19 mouse cellular contexts compared by ENCODE assay signal in genomic region chr17:85461577-85461976, GRCm38 (mm10).
DNase-seq lines count a peak whose midpoint lies in the region; ATAC-seq and TF ChIP-seq lines count a peak whose summit lies in the region.
"Had no signal": no experiment of that assay in that cellular context is flagged by ENCODE, and none has a peak within 500 bp of the region (broad histone marks: within the 10 kb centered on the region; RNA-seq: fewer than 3 reads in every experiment).

No protein-coding gene starts in this region.

- no peak overlapping the region for H3K9ac ChIP-seq in hindbrain, embryonic 11.5 days (ENCODE audit: low read depth, low read length)
- H3K9ac ChIP-seq in hindbrain, embryonic 13.5 days: no peak overlapping the region
- no peak overlapping the region for H3K9ac ChIP-seq in CH12.LX (ENCODE audit: insufficient read depth, low read depth)
- no peak overlapping the region for H3K9ac ChIP-seq in ES-E14 (ENCODE audit: insufficient read depth, low read depth, low read length, poor library complexity, severe bottlenecking)
- H3K9ac ChIP-seq: embryonic facial prominence, embryonic 12.5 days had no signal

- H3K27ac ChIP-seq in hindbrain, embryonic 11.5 days (ENCODE audit: low read depth, low read length): no peak overlapping the region
- no peak overlapping the region for H3K27ac ChIP-seq in hindbrain, embryonic 13.5 days
- H3K27ac ChIP-seq in CH12.LX (ENCODE audit: insufficient read depth, low read depth) (no peak overlapping the region), ES-E14 (ENCODE audit: insufficient read depth, low read depth, low read length, poor library complexity, severe bottlenecking) (no peak overlapping the region)
- no peak overlapping the region for H3K27ac ChIP-seq in thymus, adult 2 months (ENCODE audit: control insufficient read depth, insufficient read depth, low read length)
- H3K27ac ChIP-seq: embryonic facial prominence, embryonic 10.5 days; embryonic facial prominence, embryonic 12.5 days had no signal

- H3K27me3 ChIP-seq in hindbrain, embryonic 11.5 days (ENCODE audit: control insufficient read depth, insufficient read depth, low read length): peaks cover 93% of the 10 kb centered on the region
- H3K27me3 ChIP-seq in hindbrain, embryonic 13.5 days: peaks cover 99% of the 10 kb centered on the region
- no peaks in the 10 kb centered on the region for H3K27me3 ChIP-seq in CH12.LX (replicated peaks)
- peaks cover 8% of the 10 kb centered on the region; the same call in 1 of the 2 replicates for H3K27me3 ChIP-seq in thymus, adult 2 months (ENCODE audit: control insufficient read depth, insufficient read depth, low read length)

- dilution Hi-C loops in CH12.LX (cut with MboI; ENCODE audit: extremely low pct_ligation_motif_present, extremely low pct_unique_long_range_greater_than_20kb, low sequenced_read_pairs): no loop called here

- H3K79me2 ChIP-seq in CH12.LX (replicated peaks; ENCODE audit: control insufficient read depth, extremely low read depth, insufficient read depth, poor library complexity, severe bottlenecking): no peaks in the 10 kb centered on the region

- ATAC-seq in hindbrain, embryonic 11.5 days (ENCODE audit: low FRiP score): no peak
- no peak for ATAC-seq in hindbrain, embryonic 13.5 days (ENCODE audit: low FRiP score)
- ATAC-seq: forebrain, embryonic 14.5 days; forebrain, embryonic 16.5 days had no signal

- in situ Hi-C loops in CH12.LX (cut with MboI; ENCODE audit: low pct_ligation_motif_present, low pct_unique_long_range_greater_than_20kb, low sequenced_read_pairs) (no loop called here), ES-E14 (cut with MboI; ENCODE audit: low sequenced_read_pairs in 2 of 2, unreplicated experiment in 2 of 2) (no loop called here)

- no peak for TF ChIP-seq RAD21 in CH12.LX (IDR thresholded peaks at IDR 0.05; ENCODE audit: low read depth, low read length)

- H3K4me1 ChIP-seq in hindbrain, embryonic 11.5 days (replicated peaks; ENCODE audit: control insufficient read depth, insufficient read depth, low read length): peaks cover 5% of the 10 kb centered on the region
- H3K4me1 ChIP-seq in hindbrain, embryonic 13.5 days (replicated peaks): peaks cover 15% of the 10 kb centered on the region
- H3K4me1 ChIP-seq in CH12.LX (ENCODE audit: control insufficient read depth in 1 of 2, insufficient read depth in 2 of 2) (no peaks in the 10 kb centered on the region), ES-E14 (ENCODE audit: control insufficient read depth in 2 of 2, insufficient read depth in 2 of 2, low read length in 2 of 2, poor library complexity in 1 of 2) (0 out of 4 replicates have a peak, but pooled peaks cover 0 to 3% of the 10 kb centered on the region in 2 experiments)
- H3K4me1 ChIP-seq in thymus, adult 2 months (replicated peaks; ENCODE audit: control insufficient read depth, insufficient read depth, low read length): no peaks in the 10 kb centered on the region

- no peak for TF ChIP-seq EP300 in CH12.LX (IDR thresholded peaks at IDR 0.05; ENCODE audit: low read length)

- no peak for TF ChIP-seq POLR2A in CH12.LX (IDR thresholded peaks at IDR 0.05; ENCODE audit: low read depth, low read length)
- no peak for TF ChIP-seq POLR2A in thymus, adult 2 months (IDR thresholded peaks at IDR 0.05; ENCODE audit: control insufficient read depth, extremely low read depth, insufficient read depth, low read length, poor library complexity)

- H3K36me3 ChIP-seq in hindbrain, embryonic 11.5 days (ENCODE audit: control insufficient read depth, insufficient read depth, low read length): no peaks in the 10 kb centered on the region
- no peaks in the 10 kb centered on the region for H3K36me3 ChIP-seq in hindbrain, embryonic 13.5 days
- H3K36me3 ChIP-seq in CH12.LX (replicated peaks in 1 of 2; ENCODE audit: control insufficient read depth in 1 of 2, insufficient read depth in 1 of 2, low read length in 1 of 2) (no peaks in the 10 kb centered on the region), ES-E14 (ENCODE audit: control insufficient read depth, insufficient read depth, low read length, poor library complexity, severe bottlenecking) (no peaks in the 10 kb centered on the region)
- no peaks in the 10 kb centered on the region for H3K36me3 ChIP-seq in thymus, adult 2 months (ENCODE audit: control insufficient read depth, insufficient read depth, low read length)
- H3K36me3 ChIP-seq: embryonic facial prominence, embryonic 10.5 days; embryonic facial prominence, embryonic 12.5 days had no signal

- H3K4me3 ChIP-seq in hindbrain, embryonic 11.5 days (ENCODE audit: low read depth, low read length): no peak overlapping the region
- H3K4me3 ChIP-seq in hindbrain, embryonic 13.5 days: no peak overlapping the region
- H3K4me3 ChIP-seq in CH12.LX (replicated peaks in 1 of 3; ENCODE audit: low read depth in 2 of 3, low read length in 2 of 3, poor library complexity in 1 of 3): no peak overlapping the region
- no peak overlapping the region for H3K4me3 ChIP-seq in ES-E14 (ENCODE audit: insufficient read depth in 1 of 2, low read depth in 1 of 2, low read length in 2 of 2, poor library complexity in 1 of 2, severe bottlenecking in 1 of 2)
- H3K4me3 ChIP-seq in thymus, adult 2 months (ENCODE audit: control insufficient read depth, insufficient read depth, low read length): no peak overlapping the region
- H3K4me3 ChIP-seq: embryonic facial prominence, embryonic 10.5 days; embryonic facial prominence, embryonic 12.5 days had no signal

- H3K9me3 ChIP-seq in hindbrain, embryonic 11.5 days (ENCODE audit: control insufficient read depth, low read length): no peaks in the 10 kb centered on the region
- H3K9me3 ChIP-seq in hindbrain, embryonic 13.5 days: no peaks in the 10 kb centered on the region
- H3K9me3 ChIP-seq in CH12.LX (replicated peaks; ENCODE audit: low read length): no peaks in the 10 kb centered on the region
- H3K9me3 ChIP-seq in ES-E14 (ENCODE audit: control insufficient read depth, insufficient read depth, low read depth, low read length): no peaks in the 10 kb centered on the region
- H3K9me3 ChIP-seq: embryonic facial prominence, embryonic 10.5 days; embryonic facial prominence, embryonic 12.5 days had no signal

- 34% methylated on average over 3 of the region's 3 CpGs for WGBS in hindbrain, embryonic 11.5 days
- 35% methylated on average over 3 of the region's 3 CpGs for WGBS in hindbrain, embryonic 13.5 days
- 44% methylated on average over 3 of the region's 3 CpGs for WGBS in thymus, adult 2 months

- TF ChIP-seq CTCF in CH12.LX (conservative IDR thresholded peaks at IDR 0.05 in 1 of 2, IDR thresholded peaks at IDR 0.05 in 1 of 2; ENCODE audit: low read depth in 2 of 2, low read length in 2 of 2): no peak
- TF ChIP-seq CTCF in thymus, adult 2 months (IDR thresholded peaks at IDR 0.05; ENCODE audit: borderline replicate concordance, control insufficient read depth, extremely low read depth, insufficient read depth, low read length, poor library complexity): no peak

- peak; percentile 19 for DNase-seq in hindbrain, embryonic 11.5 days (ENCODE audit: low spot score)
- no peak for DNase-seq in CH12.LX (ENCODE audit: extremely low read depth)
- no peak for DNase-seq in ES-E14 (ENCODE audit: low read depth, low spot score)
- peak; percentile 85 for DNase-seq in retina, postnatal 1 day
- DNase-seq in kidney, postnatal 4 days: no peak
- no peak for DNase-seq in thymus, adult 2 months
- DNase-seq: adrenal gland, adult 2 months; adrenal gland, postnatal 10 days; adrenal gland, postnatal 25 days; cerebellum, adult 11-12 months; cerebellum, adult 2 months; cerebellum, adult 9-10 months; cerebellum, postnatal 10 days; cerebellum, postnatal 25 days had no signal

- no peak overlapping the region for H3K4me2 ChIP-seq in hindbrain, embryonic 11.5 days (replicated peaks; ENCODE audit: low read depth, low read length)
- H3K4me2 ChIP-seq in hindbrain, embryonic 13.5 days: no peak overlapping the region
- H3K4me2 ChIP-seq in CH12.LX (ENCODE audit: insufficient read depth, low read depth, poor library complexity, severe bottlenecking): no peak overlapping the region
- H3K4me2 ChIP-seq: embryonic facial prominence, embryonic 12.5 days had no signal

TF ChIP-seq in CH12.LX, 34 proteins besides CTCF, POLR2A, EP300 and RAD21:
- TF ChIP-seq CHD1 (IDR thresholded peaks at IDR 0.05; ENCODE audit: low read depth, low read length) (no peak), MAFK (IDR thresholded peaks at IDR 0.05; ENCODE audit: insufficient replicate concordance, low read length) (0 out of 2 replicates have a peak, but pooled peaks have one; percentile 50)

TF ChIP-seq in ES-E14, 5 proteins besides CTCF, POLR2A, EP300 and RAD21:
- no peak for TF ChIP-seq CHD2 (IDR thresholded peaks at IDR 0.05; ENCODE audit: low read depth, low read length)
- TF ChIP-seq MAFK (IDR thresholded peaks at IDR 0.05; ENCODE audit: insufficient read depth, low read depth, low read length): 0 out of 2 replicates have a peak, but pooled peaks have one; percentile 41
- no peak for TF ChIP-seq ZNF384 (IDR thresholded peaks at IDR 0.05; ENCODE audit: low read depth, low read length)
- TF ChIP-seq HCFC1 (IDR thresholded peaks at IDR 0.05; ENCODE audit: borderline replicate concordance, insufficient read depth, low read length): no peak
- no peak for TF ChIP-seq ZC3H11A (IDR thresholded peaks at IDR 0.05; ENCODE audit: borderline replicate concordance, low read depth, low read length)

Comparison
In these comparisons a context has a peak if more than half of its experiments do, and no peak if none do; other contexts are left out.
1. DNase-seq: peak in hindbrain, embryonic 11.5 days (single experiment) and retina, postnatal 1 day (single experiment); none in CH12.LX (single experiment), ES-E14 (single experiment), kidney, postnatal 4 days (0 of 2) and thymus, adult 2 months (single experiment).